Mouse (Mus musculus): Measurements from ENCODE around the gene Pcsk6. TPM values are rescaled to one million over a fixed set of nuclear protein-coding genes. Genes with fewer than 3 reads are reported as not detected.

The Pcsk6 gene
- total RNA-seq, 1 experiment: 62.6 TPM

DNA sequence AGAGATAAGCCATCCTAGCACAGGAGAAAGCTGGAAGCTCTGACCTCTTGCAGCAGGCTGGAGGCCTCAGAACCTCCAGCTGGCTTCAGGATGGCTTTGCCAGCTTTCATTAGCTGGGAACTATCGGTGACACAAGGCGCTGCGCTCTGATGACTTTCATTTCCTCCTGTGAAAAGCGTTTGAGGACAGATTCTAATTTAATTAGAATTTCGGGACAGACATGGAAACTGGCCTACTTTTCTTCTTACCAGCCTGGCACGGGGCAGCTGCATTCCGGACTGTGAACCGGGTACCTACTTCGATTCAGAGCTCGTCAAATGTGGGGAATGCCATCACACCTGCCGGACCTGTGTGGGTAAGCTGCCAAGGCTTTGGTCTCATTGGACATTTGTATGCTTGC is 177.2 kb downstream of the Pcsk6 start:
- peaks cover 10% of the 10 kb centered on the region; the same call in 1 of the 2 replicates for H3K36me3 ChIP-seq (ENCODE audit: control insufficient read depth, insufficient read depth, low read length, poor library complexity, severe bottlenecking)
- H3K9ac ChIP-seq (ENCODE audit: insufficient read depth, low read depth, low read length, poor library complexity, severe bottlenecking): no peak overlapping the region
- in situ Hi-C loops (cut with MboI; ENCODE audit: low sequenced_read_pairs in 2 of 2, unreplicated experiment in 2 of 2): no loop called here
- no peak overlapping the region for H3K27ac ChIP-seq (ENCODE audit: insufficient read depth, low read depth, low read length, poor library complexity, severe bottlenecking)
- H3K4me3 ChIP-seq (ENCODE audit: insufficient read depth in 1 of 2, low read depth in 1 of 2, low read length in 2 of 2, poor library complexity in 1 of 2, severe bottlenecking in 1 of 2): no peak overlapping the region
- no peaks in the 10 kb centered on the region for H3K4me1 ChIP-seq (ENCODE audit: control insufficient read depth in 2 of 2, insufficient read depth in 2 of 2, low read length in 2 of 2, poor library complexity in 1 of 2)
- no peak for DNase-seq (ENCODE audit: low read depth, low spot score)
- no peaks in the 10 kb centered on the region for H3K9me3 ChIP-seq (ENCODE audit: control insufficient read depth, insufficient read depth, low read depth, low read length)
- TF ChIP-seq CHD2 (IDR thresholded peaks at IDR 0.05; ENCODE audit: low read depth, low read length): no peak
- no peak for TF ChIP-seq MAFK (IDR thresholded peaks at IDR 0.05; ENCODE audit: insufficient read depth, low read depth, low read length)
- no peak for TF ChIP-seq ZNF384 (IDR thresholded peaks at IDR 0.05; ENCODE audit: low read depth, low read length)
- TF ChIP-seq HCFC1 (IDR thresholded peaks at IDR 0.05; ENCODE audit: borderline replicate concordance, insufficient read depth, low read length): no peak
- TF ChIP-seq ZC3H11A (IDR thresholded peaks at IDR 0.05; ENCODE audit: borderline replicate concordance, low read depth, low read length): no peak

GRCm38 (mm10) chr7:66040026-66040814 is 178.7 kb downstream of the Pcsk6 start:
- Histone ChIP-seq H3K9ac (ENCODE audit: insufficient read depth, low read depth, low read length, poor library complexity, severe bottlenecking) (no peak overlapping the region), H3K9me3 (ENCODE audit: control insufficient read depth, insufficient read depth, low read depth, low read length) (no peaks in the 10 kb centered on the region), H3K36me3 (ENCODE audit: control insufficient read depth, insufficient read depth, low read length, poor library complexity, severe bottlenecking) (peaks cover 7% of the 10 kb centered on the region; the same call in 1 of the 2 replicates), H3K4me1 (ENCODE audit: control insufficient read depth in 2 of 2, insufficient read depth in 2 of 2, low read length in 2 of 2, poor library complexity in 1 of 2) (no peaks in the 10 kb centered on the region), H3K4me3 (ENCODE audit: insufficient read depth in 1 of 2, low read depth in 1 of 2, low read length in 2 of 2, poor library complexity in 1 of 2, severe bottlenecking in 1 of 2) (no peak overlapping the region), H3K27ac (ENCODE audit: insufficient read depth, low read depth, low read length, poor library complexity, severe bottlenecking) (no peak overlapping the region)
- in situ Hi-C loops (cut with MboI; ENCODE audit: low sequenced_read_pairs in 2 of 2, unreplicated experiment in 2 of 2): no loop called here
- DNase-seq (ENCODE audit: low read depth, low spot score): no peak
- no peak for TF ChIP-seq MAFK (IDR thresholded peaks at IDR 0.05; ENCODE audit: insufficient read depth, low read depth, low read length)
- TF ChIP-seq ZC3H11A (IDR thresholded peaks at IDR 0.05; ENCODE audit: borderline replicate concordance, low read depth, low read length): no peak
- TF ChIP-seq ZNF384 (IDR thresholded peaks at IDR 0.05; ENCODE audit: low read depth, low read length): no peak
- TF ChIP-seq HCFC1 (IDR thresholded peaks at IDR 0.05; ENCODE audit: borderline replicate concordance, insufficient read depth, low read length): no peak
- no peak for TF ChIP-seq CHD2 (IDR thresholded peaks at IDR 0.05; ENCODE audit: low read depth, low read length)

GRCm38 (mm10) chr7:66043552-66044459 is 182.3 kb downstream of the Pcsk6 start, which contains the start of gene Gm45213:
Gene Gm45213 (plus strand): TSS chr7:66043602.
- TF ChIP-seq HCFC1 (IDR thresholded peaks at IDR 0.05; ENCODE audit: borderline replicate concordance, insufficient read depth, low read length) (no peak), CHD2 (IDR thresholded peaks at IDR 0.05; ENCODE audit: low read depth, low read length) (no peak), ZNF384 (IDR thresholded peaks at IDR 0.05; ENCODE audit: low read depth, low read length) (no peak), ZC3H11A (IDR thresholded peaks at IDR 0.05; ENCODE audit: borderline replicate concordance, low read depth, low read length) (no peak), MAFK (IDR thresholded peaks at IDR 0.05; ENCODE audit: insufficient read depth, low read depth, low read length) (no peak)
- no peak within 1 kb of the TSS for H3K27ac ChIP-seq (ENCODE audit: insufficient read depth, low read depth, low read length, poor library complexity, severe bottlenecking)

GRCm38 (mm10) chr7:66044617-66045016 is 183.1 kb downstream of the Pcsk6 start:
- no peak overlapping the region for H3K4me3 ChIP-seq (ENCODE audit: insufficient read depth in 1 of 2, low read depth in 1 of 2, low read length in 2 of 2, poor library complexity in 1 of 2, severe bottlenecking in 1 of 2)
- H3K27ac ChIP-seq (ENCODE audit: insufficient read depth, low read depth, low read length, poor library complexity, severe bottlenecking): no peak overlapping the region
- no peak for DNase-seq (ENCODE audit: low read depth, low spot score)
- TF ChIP-seq MAFK (IDR thresholded peaks at IDR 0.05; ENCODE audit: insufficient read depth, low read depth, low read length) (no peak), ZC3H11A (IDR thresholded peaks at IDR 0.05; ENCODE audit: borderline replicate concordance, low read depth, low read length) (no peak), ZNF384 (IDR thresholded peaks at IDR 0.05; ENCODE audit: low read depth, low read length) (no peak), CHD2 (IDR thresholded peaks at IDR 0.05; ENCODE audit: low read depth, low read length) (no peak), HCFC1 (IDR thresholded peaks at IDR 0.05; ENCODE audit: borderline replicate concordance, insufficient read depth, low read length) (no peak)
- H3K9me3 ChIP-seq (ENCODE audit: control insufficient read depth, insufficient read depth, low read depth, low read length): no peaks in the 10 kb centered on the region
- H3K36me3 ChIP-seq (ENCODE audit: control insufficient read depth, insufficient read depth, low read length, poor library complexity, severe bottlenecking): peaks cover 5% of the 10 kb centered on the region; the same call in 1 of the 2 replicates
- H3K9ac ChIP-seq (ENCODE audit: insufficient read depth, low read depth, low read length, poor library complexity, severe bottlenecking): no peak overlapping the region
- in situ Hi-C loops (cut with MboI; ENCODE audit: low sequenced_read_pairs in 2 of 2, unreplicated experiment in 2 of 2): no loop called here
- H3K4me1 ChIP-seq (ENCODE audit: control insufficient read depth in 2 of 2, insufficient read depth in 2 of 2, low read length in 2 of 2, poor library complexity in 1 of 2): no peaks in the 10 kb centered on the region

More at GRCm38 (mm10) chr7:66043552-66044459, 182.3 kb downstream of the Pcsk6 start, which contains the start of gene Gm45213:
- Histone ChIP-seq H3K4me3 (ENCODE audit: insufficient read depth in 1 of 2, low read depth in 1 of 2, low read length in 2 of 2, poor library complexity in 1 of 2, severe bottlenecking in 1 of 2) (no peak within 1 kb of the TSS), H3K36me3 (ENCODE audit: control insufficient read depth, insufficient read depth, low read length, poor library complexity, severe bottlenecking) (peaks cover 5% of the 10 kb centered on the region; the same call in 1 of the 2 replicates), H3K9ac (ENCODE audit: insufficient read depth, low read depth, low read length, poor library complexity, severe bottlenecking) (no peak within 1 kb of the TSS), H3K4me1 (ENCODE audit: control insufficient read depth in 2 of 2, insufficient read depth in 2 of 2, low read length in 2 of 2, poor library complexity in 1 of 2) (no peaks in the 10 kb centered on the region), H3K9me3 (ENCODE audit: control insufficient read depth, insufficient read depth, low read depth, low read length) (no peaks in the 10 kb centered on the region)
- in situ Hi-C loops (cut with MboI; ENCODE audit: low sequenced_read_pairs in 2 of 2, unreplicated experiment in 2 of 2): no loop called here
- DNase-seq (ENCODE audit: low read depth, low spot score): no peak

Measured in ES-E14 (cell line).